Mouse (Mus musculus) brain, embryonic 18.5 days (tissue): ENCODE measurements around the gene Ccp110.

Source experiments
- DNase-seq: peaks from one replicate; pipeline ENCODE4 v3.0.0-alpha.2; 2012; ENCODE audit warnings: low read depth, low spot score

Ccp110 gene

DNA sequence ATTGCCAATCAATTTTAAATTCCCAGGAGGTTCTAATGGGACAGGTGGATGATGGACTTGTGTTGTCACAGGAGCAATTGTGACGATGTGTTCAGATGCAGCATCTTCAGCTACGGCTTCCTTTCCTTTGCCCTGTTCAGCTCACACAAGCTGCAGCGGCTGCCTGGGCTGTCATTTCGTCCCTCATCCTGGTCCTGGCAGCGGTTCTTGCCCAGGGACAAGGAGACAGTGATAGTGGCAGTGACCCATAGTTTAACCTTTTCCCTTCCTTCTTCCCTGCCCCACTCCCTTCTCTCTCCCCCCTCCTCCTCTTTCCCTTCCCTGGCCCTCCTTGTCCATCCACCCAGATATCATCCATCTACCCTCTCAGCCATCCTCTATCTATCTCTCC is 54.5 kb downstream of the Ccp110 start:
- no peak for DNase-seq

DNA sequence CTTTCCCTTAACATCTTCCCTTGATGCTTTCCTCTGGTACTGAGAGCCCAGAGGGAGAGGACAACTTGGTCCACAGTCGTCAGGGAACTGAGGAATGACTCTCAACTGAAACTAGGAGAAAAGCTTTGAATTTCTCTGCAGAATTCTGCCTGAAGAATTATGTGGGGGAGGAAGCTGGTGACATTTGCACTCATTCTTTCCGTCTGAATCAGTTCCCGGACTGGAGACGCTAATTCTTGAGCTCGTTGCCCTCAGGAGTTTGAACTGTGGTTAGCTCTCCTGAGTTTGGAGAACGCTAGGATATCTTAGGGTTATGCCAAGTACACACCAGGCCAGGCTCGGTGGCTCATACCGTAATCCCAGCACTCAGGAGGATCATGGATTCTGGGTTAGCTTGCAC is 56.9 kb downstream of the Ccp110 start:
- DNase-seq, result no peak

DNA sequence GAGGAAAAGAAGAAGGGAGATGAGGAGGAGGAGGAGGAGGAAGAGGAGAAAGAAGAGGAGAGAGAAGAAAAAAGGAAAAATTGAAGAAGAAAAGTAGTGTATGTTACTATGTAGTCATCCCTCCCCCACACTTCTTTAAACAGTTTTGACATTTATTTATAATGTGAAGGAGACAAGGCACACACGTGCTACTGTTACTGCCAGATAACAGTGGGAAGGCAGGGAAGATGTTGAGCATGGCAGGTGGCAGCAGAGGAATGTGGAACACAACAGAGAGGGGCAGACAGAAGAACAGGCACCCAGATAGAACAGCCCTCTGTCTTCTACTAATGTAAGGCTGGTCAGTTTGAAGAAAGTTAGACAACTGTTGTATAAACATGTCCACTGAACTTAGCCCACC is 57.3 kb downstream of the Ccp110 start:
- DNase-seq, result no peak

DNA sequence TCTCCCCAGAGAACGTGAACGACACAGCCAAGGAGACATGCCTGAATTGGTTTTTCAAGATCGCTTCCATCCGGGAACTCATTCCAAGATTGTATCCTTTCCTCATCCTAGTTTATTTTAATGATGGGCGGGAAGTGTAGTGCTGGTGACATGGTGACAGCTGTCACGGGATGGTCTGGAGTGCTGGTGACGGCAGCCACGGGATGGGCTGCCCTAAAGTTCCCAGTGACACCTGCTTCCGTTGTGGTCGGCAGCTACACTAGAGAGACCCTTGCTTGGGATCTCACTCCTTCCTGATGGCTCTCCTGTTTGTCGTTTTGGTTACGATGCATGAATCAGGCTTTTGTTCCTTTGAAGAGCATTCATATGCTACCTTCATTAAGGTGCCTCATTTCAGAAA is 60.7 kb downstream of the Ccp110 start:
- no peak for DNase-seq

- DNase-seq, result no peak
Observed at GRCm38 (mm10) chr7:118775991-118776390, 63.6 kb downstream of the Ccp110 start.

GRCm38 (mm10) chr7:118776491-118776890 is 64.1 kb downstream of the Ccp110 start:
- DNase-seq, result no peak

- no peak for DNase-seq
Observed at GRCm38 (mm10) chr7:118777598-118778394, 65.4 kb downstream of the Ccp110 start.

- DNase-seq, result peak; percentile 52
Observed at GRCm38 (mm10) chr7:118778561-118778960, 66.2 kb downstream of the Ccp110 start.

- DNase-seq, result no peak
Observed at GRCm38 (mm10) chr7:118783305-118784001, 71.1 kb downstream of the Ccp110 start.

GRCm38 (mm10) chr7:118786091-118786490 is 73.7 kb downstream of the Ccp110 start:
- no peak for DNase-seq
